Mouse (Mus musculus) bone marrow macrophage, adult 2 months (primary cell): ENCODE results near the gene Aktip.

Source experiments
- CTCF ChIP-seq: IDR thresholded peaks from 2 replicates; pipeline ENCODE4 v1.5.1; 2012; ENCODE audit warnings: low read depth, mild to moderate bottlenecking, low read length, moderate library complexity
- POLR2A ChIP-seq: IDR thresholded peaks from 2 replicates; pipeline ENCODE4 v1.6.1; 2012; ENCODE audit warnings: mild to moderate bottlenecking, low read depth, low read length, borderline replicate concordance

GRCm38 (mm10) chr8:91242721-91243120, 42.9 kb upstream of the Aktip start:
- TF ChIP-seq CTCF (no peak), POLR2A (no peak)
